Mouse (Mus musculus): ENCODE results near the gene Cdh23.

DNA sequence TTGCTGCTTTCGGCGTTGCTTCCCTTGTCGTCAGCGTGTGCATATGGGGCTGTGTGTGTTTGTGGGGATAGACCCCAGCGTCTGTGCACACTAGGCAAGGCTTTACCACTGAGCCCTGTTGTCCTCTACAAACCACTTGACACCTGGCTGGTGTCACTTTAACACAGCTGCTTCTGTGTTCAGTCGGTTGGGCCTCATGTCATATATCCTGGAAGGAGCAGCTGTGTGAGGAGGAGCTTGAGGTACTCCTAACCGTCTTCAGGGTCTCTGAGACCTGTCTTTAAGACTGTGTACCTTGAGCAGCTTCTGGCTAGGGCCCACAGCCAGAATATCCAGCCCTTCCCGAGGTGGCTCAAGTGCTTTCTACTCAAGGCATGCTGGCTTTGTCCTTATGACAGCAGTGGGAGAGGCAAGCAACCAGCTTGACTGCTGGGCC is 411.6 kb downstream of the Cdh23 start:
- no peak for TF ChIP-seq CEBPB (IDR thresholded peaks at IDR 0.05; ENCODE audit: insufficient read depth, poor library complexity, severe bottlenecking)
- no peak for TF ChIP-seq POLR2AphosphoS2 (IDR thresholded peaks at IDR 0.05; ENCODE audit: insufficient read length, low read depth)
- TF ChIP-seq E2F4 (IDR thresholded peaks at IDR 0.05; ENCODE audit: insufficient read depth) = no peak
- no peak for TF ChIP-seq POLR2A (IDR thresholded peaks at IDR 0.05; ENCODE audit: insufficient read length, low read depth)
- no peak for TF ChIP-seq MAX (IDR thresholded peaks at IDR 0.05; ENCODE audit: low read depth)
- no peak for TF ChIP-seq TCF12 (IDR thresholded peaks at IDR 0.05; ENCODE audit: insufficient read depth, poor library complexity, severe bottlenecking)

Measured in myocyte (in vitro differentiated cells).